Mouse (Mus musculus) retina, embryonic 14.5 days (tissue): ENCODE measurements at regions not wholly inside any gene's neighbourhood (a gene's known extent, or its start where the extent isn't known, plus 50 kb on each side); places are given as distances from the start of the nearest gene placed in this dataset.

Experiments
- DNase-seq: peaks from one replicate; pipeline ENCODE4 v3.0.0-alpha.2; 2015; ENCODE audit warnings: low spot score

DNA sequence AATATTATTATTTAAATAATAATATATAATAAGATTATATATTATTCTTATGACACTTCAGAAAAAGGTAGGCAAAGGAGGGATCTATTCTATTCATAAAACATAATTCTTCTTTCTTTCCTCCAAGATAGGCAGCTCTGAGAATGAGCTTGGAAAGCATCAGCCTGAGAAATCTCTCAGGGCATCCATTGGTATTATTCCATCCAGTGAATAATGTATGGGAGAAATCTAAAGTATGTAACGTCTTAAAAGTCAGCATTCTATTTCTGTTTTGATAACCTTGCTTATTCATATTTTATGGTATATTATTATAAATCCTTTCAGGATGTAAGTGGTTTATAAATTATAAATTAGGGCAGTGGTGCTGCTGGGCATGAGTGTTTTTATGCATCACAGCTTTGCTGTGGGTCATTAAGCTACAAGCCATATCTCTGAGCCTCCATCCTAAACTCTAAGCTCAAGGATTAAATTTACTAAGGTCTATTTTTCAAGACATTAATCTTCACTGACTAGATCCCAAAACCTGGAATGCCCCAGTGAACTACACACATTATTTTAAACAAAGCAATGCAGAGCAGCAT, 766.9 kb upstream of the Luzp2 start:
- DNase-seq, result peak; percentile 40

GRCm38 (mm10) chr7:54116951-54117350, 718.3 kb upstream of the Luzp2 start:
- DNase-seq, result no peak

DNA sequence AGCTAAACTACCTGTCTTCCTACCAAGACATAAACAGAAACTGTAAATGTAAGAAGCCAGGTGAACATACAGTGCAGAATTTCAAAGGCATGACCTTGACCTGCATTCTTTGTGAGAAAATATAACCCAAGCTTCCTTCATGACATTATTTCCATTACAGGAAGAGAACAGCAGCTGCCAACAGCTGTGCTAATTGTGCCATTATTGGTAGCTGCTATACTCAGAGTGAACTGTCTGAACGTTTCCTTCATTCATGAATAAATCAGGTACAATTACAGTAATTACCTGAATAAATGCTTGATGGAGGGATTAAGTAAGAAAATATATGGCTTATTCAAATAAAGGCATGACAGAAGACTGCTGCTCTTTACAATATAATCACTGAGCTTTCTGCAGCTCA, 696.3 kb upstream of the Luzp2 start:
- no peak for DNase-seq

GRCm38 (mm10) chr7:54150855-54151254, 684.4 kb upstream of the Luzp2 start:
- no peak for DNase-seq

DNA sequence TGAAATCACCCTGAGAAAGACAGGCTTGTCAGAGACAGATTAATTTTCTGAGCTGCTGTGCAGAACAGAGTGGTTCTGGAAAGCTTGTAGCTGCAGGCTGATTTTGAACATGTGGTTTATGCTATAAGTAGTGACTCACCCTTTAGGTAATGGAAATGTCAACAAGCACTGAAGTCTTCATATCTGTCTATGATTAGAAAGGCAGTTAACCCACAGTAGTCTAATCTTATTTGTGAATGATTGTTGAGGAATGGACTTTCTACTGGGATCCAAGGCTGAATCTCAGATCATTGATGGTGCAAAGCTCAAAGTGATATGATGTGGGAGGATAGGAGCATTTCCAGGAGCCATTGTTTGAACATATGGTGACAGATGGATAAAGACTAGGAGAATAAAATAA, 635.3 kb upstream of the Luzp2 start:
- no peak for DNase-seq
